Mouse (Mus musculus): Measurements from ENCODE around the gene Cgn. TPM values are rescaled to one million over a fixed set of nuclear protein-coding genes. Genes with fewer than 3 reads are reported as not detected.

Cgn gene
- polyA plus RNA-seq (2012; rRNA removed): 1.0 and 1.5 TPM in 2 replicates

- TF ChIP-seq CTCF (IDR thresholded peaks at IDR 0.05; ENCODE audit: borderline replicate concordance, control insufficient read depth, extremely low read depth, insufficient read depth, low read length, poor library complexity): no peak
- TF ChIP-seq POLR2A (IDR thresholded peaks at IDR 0.05; ENCODE audit: control insufficient read depth, extremely low read depth, insufficient read depth, low read length, poor library complexity): no peak
- WGBS: 2% methylated on average over 35 of the region's 35 CpGs
- peak; percentile 95 for DNase-seq
These were observed at the start of gene Cgn for GRCm38 (mm10) chr3:94786367-94786835. Gene Cgn (minus strand): TSS chr3:94786492.

GRCm38 (mm10) chr3:94835396-94835795 is 49.1 kb upstream of the Cgn start:
- Histone ChIP-seq H3K27me3 (ENCODE audit: control insufficient read depth, insufficient read depth, low read length) (no peaks in the 10 kb centered on the region), H3K4me3 (ENCODE audit: control insufficient read depth, insufficient read depth, low read length) (no peak overlapping the region), H3K27ac (ENCODE audit: control insufficient read depth, insufficient read depth, low read length) (no peak overlapping the region), H3K4me1 (replicated peaks; ENCODE audit: control insufficient read depth, insufficient read depth, low read length) (peaks cover 2% of the 10 kb centered on the region; the same call in 1 of the 2 replicates), H3K36me3 (ENCODE audit: control insufficient read depth, insufficient read depth, low read length) (no peaks in the 10 kb centered on the region)
- TF ChIP-seq CTCF (IDR thresholded peaks at IDR 0.05; ENCODE audit: borderline replicate concordance, control insufficient read depth, extremely low read depth, insufficient read depth, low read length, poor library complexity) (no peak), POLR2A (IDR thresholded peaks at IDR 0.05; ENCODE audit: control insufficient read depth, extremely low read depth, insufficient read depth, low read length, poor library complexity) (no peak)
- WGBS: 90% methylated on average over 3 of the region's 3 CpGs
- no peak for DNase-seq

More at GRCm38 (mm10) chr3:94786367-94786835, at the start of gene Cgn:
- H3K4me1 ChIP-seq (replicated peaks; ENCODE audit: control insufficient read depth, insufficient read depth, low read length): peaks cover 6% of the 10 kb centered on the region
- H3K36me3 ChIP-seq (ENCODE audit: control insufficient read depth, insufficient read depth, low read length): no peaks in the 10 kb centered on the region
- no peaks in the 10 kb centered on the region; the same call in 1 of the 2 replicates for H3K27me3 ChIP-seq (ENCODE audit: control insufficient read depth, insufficient read depth, low read length)
- peak within 1 kb of the TSS; percentile 43 for H3K4me3 ChIP-seq (ENCODE audit: control insufficient read depth, insufficient read depth, low read length)
- no peak within 1 kb of the TSS for H3K27ac ChIP-seq (ENCODE audit: control insufficient read depth, insufficient read depth, low read length)

GRCm38 (mm10) chr3:94833358-94833757 is 47.1 kb upstream of the Cgn start:
- Histone ChIP-seq H3K4me1 (replicated peaks; ENCODE audit: control insufficient read depth, insufficient read depth, low read length) (no peaks in the 10 kb centered on the region), H3K36me3 (ENCODE audit: control insufficient read depth, insufficient read depth, low read length) (no peaks in the 10 kb centered on the region), H3K27me3 (ENCODE audit: control insufficient read depth, insufficient read depth, low read length) (no peaks in the 10 kb centered on the region), H3K4me3 (ENCODE audit: control insufficient read depth, insufficient read depth, low read length) (no peak overlapping the region), H3K27ac (ENCODE audit: control insufficient read depth, insufficient read depth, low read length) (no peak overlapping the region)
- no peak for TF ChIP-seq CTCF (IDR thresholded peaks at IDR 0.05; ENCODE audit: borderline replicate concordance, control insufficient read depth, extremely low read depth, insufficient read depth, low read length, poor library complexity)
- TF ChIP-seq POLR2A (IDR thresholded peaks at IDR 0.05; ENCODE audit: control insufficient read depth, extremely low read depth, insufficient read depth, low read length, poor library complexity): no peak
- DNase-seq: no peak

GRCm38 (mm10) chr3:94832701-94833100 is 46.4 kb upstream of the Cgn start:
- no peak overlapping the region for H3K27ac ChIP-seq (ENCODE audit: control insufficient read depth, insufficient read depth, low read length)
- DNase-seq: no peak
- H3K36me3 ChIP-seq (ENCODE audit: control insufficient read depth, insufficient read depth, low read length): no peaks in the 10 kb centered on the region
- WGBS: 84% methylated on average over 5 of the region's 5 CpGs
- TF ChIP-seq POLR2A (IDR thresholded peaks at IDR 0.05; ENCODE audit: control insufficient read depth, extremely low read depth, insufficient read depth, low read length, poor library complexity): no peak
- no peak for TF ChIP-seq CTCF (IDR thresholded peaks at IDR 0.05; ENCODE audit: borderline replicate concordance, control insufficient read depth, extremely low read depth, insufficient read depth, low read length, poor library complexity)
- no peaks in the 10 kb centered on the region for H3K4me1 ChIP-seq (replicated peaks; ENCODE audit: control insufficient read depth, insufficient read depth, low read length)
- H3K4me3 ChIP-seq (ENCODE audit: control insufficient read depth, insufficient read depth, low read length): no peak overlapping the region
- no peaks in the 10 kb centered on the region for H3K27me3 ChIP-seq (ENCODE audit: control insufficient read depth, insufficient read depth, low read length)

GRCm38 (mm10) chr3:94832100-94832499 is 45.8 kb upstream of the Cgn start:
- Histone ChIP-seq H3K27ac (ENCODE audit: control insufficient read depth, insufficient read depth, low read length) (no peak overlapping the region), H3K4me1 (replicated peaks; ENCODE audit: control insufficient read depth, insufficient read depth, low read length) (no peaks in the 10 kb centered on the region), H3K36me3 (ENCODE audit: control insufficient read depth, insufficient read depth, low read length) (no peaks in the 10 kb centered on the region), H3K4me3 (ENCODE audit: control insufficient read depth, insufficient read depth, low read length) (no peak overlapping the region), H3K27me3 (ENCODE audit: control insufficient read depth, insufficient read depth, low read length) (no peaks in the 10 kb centered on the region)
- no peak for TF ChIP-seq POLR2A (IDR thresholded peaks at IDR 0.05; ENCODE audit: control insufficient read depth, extremely low read depth, insufficient read depth, low read length, poor library complexity)
- no peak for TF ChIP-seq CTCF (IDR thresholded peaks at IDR 0.05; ENCODE audit: borderline replicate concordance, control insufficient read depth, extremely low read depth, insufficient read depth, low read length, poor library complexity)
- 25% methylated on average over 9 of the region's 9 CpGs for WGBS
- no peak for DNase-seq

- no peak for DNase-seq
- 96% methylated on average over 3 of the region's 3 CpGs for WGBS
- H3K27me3 ChIP-seq (ENCODE audit: control insufficient read depth, insufficient read depth, low read length): peaks cover 2% of the 10 kb centered on the region
- H3K27ac ChIP-seq (ENCODE audit: control insufficient read depth, insufficient read depth, low read length): no peak overlapping the region
- H3K4me1 ChIP-seq (replicated peaks; ENCODE audit: control insufficient read depth, insufficient read depth, low read length): peaks cover 3% of the 10 kb centered on the region
- H3K4me3 ChIP-seq (ENCODE audit: control insufficient read depth, insufficient read depth, low read length): no peak overlapping the region
- no peaks in the 10 kb centered on the region for H3K36me3 ChIP-seq (ENCODE audit: control insufficient read depth, insufficient read depth, low read length)
- no peak for TF ChIP-seq POLR2A (IDR thresholded peaks at IDR 0.05; ENCODE audit: control insufficient read depth, extremely low read depth, insufficient read depth, low read length, poor library complexity)
- TF ChIP-seq CTCF (IDR thresholded peaks at IDR 0.05; ENCODE audit: borderline replicate concordance, control insufficient read depth, extremely low read depth, insufficient read depth, low read length, poor library complexity): no peak
These were observed 37.8 kb upstream of the Cgn start for GRCm38 (mm10) chr3:94824110-94824509.

- Histone ChIP-seq H3K27ac (ENCODE audit: control insufficient read depth, insufficient read depth, low read length) (no peak overlapping the region), H3K27me3 (ENCODE audit: control insufficient read depth, insufficient read depth, low read length) (peaks cover 2% of the 10 kb centered on the region), H3K4me1 (replicated peaks; ENCODE audit: control insufficient read depth, insufficient read depth, low read length) (peaks cover 3% of the 10 kb centered on the region), H3K36me3 (ENCODE audit: control insufficient read depth, insufficient read depth, low read length) (no peaks in the 10 kb centered on the region), H3K4me3 (ENCODE audit: control insufficient read depth, insufficient read depth, low read length) (no peak overlapping the region)
- WGBS: 74% methylated on average over 4 of the region's 4 CpGs
- TF ChIP-seq POLR2A (IDR thresholded peaks at IDR 0.05; ENCODE audit: control insufficient read depth, extremely low read depth, insufficient read depth, low read length, poor library complexity) (no peak), CTCF (IDR thresholded peaks at IDR 0.05; ENCODE audit: borderline replicate concordance, control insufficient read depth, extremely low read depth, insufficient read depth, low read length, poor library complexity) (no peak)
- DNase-seq: no peak
These were observed 35.8 kb upstream of the Cgn start for GRCm38 (mm10) chr3:94822082-94822481.
